Mouse (Mus musculus) intestine, embryonic 15.5 days (tissue): ENCODE measurements at regions not wholly inside any gene's neighbourhood (a gene's known extent, or its start where the extent isn't known, plus 50 kb on each side); places are given as distances from the start of the nearest gene placed in this dataset.
A peak's percentile ranks its signal among the peaks of the same experiment; 100 is the strongest.

Source experiments
- ATAC-seq: fragments of 200-750 bp; cut with Nextera tagmentation; 2 replicates; pipeline ENCODE4 v1.8.0; 2017; ENCODE audit warnings: moderate TSS enrichment, moderate library complexity
- H3K27ac ChIP-seq: fragments of 300-500 bp; sonication (generic); 2 replicates; pipeline ENCODE4 v1.5.1; 2015; ENCODE audit warnings: mild to moderate bottlenecking, inconsistent platforms
- H3K27me3 ChIP-seq: fragments of 300-500 bp; sonication (generic); replicated peaks from 2 replicates; pipeline ENCODE4 v1.6.1; 2015; ENCODE audit warnings: inconsistent platforms
- H3K36me3 ChIP-seq: fragments of 300-500 bp; sonication (generic); 2 replicates; pipeline ENCODE4 v1.6.1; 2015; ENCODE audit warnings: inconsistent platforms
- H3K4me1 ChIP-seq: fragments of 300-500 bp; sonication (generic); replicated peaks from 2 replicates; pipeline ENCODE4 v1.6.1; 2015; ENCODE audit warnings: inconsistent platforms
- H3K4me2 ChIP-seq: fragments of 300-500 bp; sonication (generic); replicated peaks from 2 replicates; pipeline ENCODE4 v1.6.1; 2015; ENCODE audit warnings: mild to moderate bottlenecking, inconsistent platforms
- H3K4me3 ChIP-seq: fragments of 300-500 bp; sonication (generic); replicated peaks from 2 replicates; pipeline ENCODE4 v1.5.1; 2015; ENCODE audit warnings: inconsistent platforms
- H3K9ac ChIP-seq: fragments of 300-500 bp; sonication (generic); 2 replicates; pipeline ENCODE4 v1.6.1; 2015; ENCODE audit warnings: inconsistent platforms
- H3K9me3 ChIP-seq: fragments of 300-500 bp; sonication (generic); 2 replicates; pipeline ENCODE4 v1.6.1; 2016; ENCODE audit warnings: inconsistent platforms
- WGBS: fragments of 180-500 bp; shearing (Covaris S2); methylation state at CpG from one replicate; pipeline ENCODE4 v1.1.7; 2015; 5-methylcytosine and 5-hydroxymethylcytosine counted together

DNA sequence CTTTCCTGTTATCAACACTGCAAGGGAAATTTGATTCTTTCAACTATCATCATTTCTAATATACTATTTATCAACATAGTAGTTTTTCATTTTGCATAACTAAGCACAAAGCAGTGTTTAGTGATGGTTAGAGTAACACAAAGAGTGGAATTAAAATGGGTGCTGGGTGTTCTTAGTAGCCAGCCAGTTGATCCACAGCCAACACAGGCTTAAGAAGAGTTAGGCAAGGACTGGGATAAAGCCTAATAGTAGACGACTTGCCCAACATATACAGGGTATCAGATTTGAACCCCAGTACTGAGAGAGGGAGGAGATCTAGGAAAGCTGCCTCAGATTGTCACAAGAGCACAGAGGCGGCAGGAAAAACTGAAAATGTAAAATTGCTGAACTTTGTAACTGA is 160.2 kb upstream of the Gm765 start:
- ATAC-seq = no peak

DNA sequence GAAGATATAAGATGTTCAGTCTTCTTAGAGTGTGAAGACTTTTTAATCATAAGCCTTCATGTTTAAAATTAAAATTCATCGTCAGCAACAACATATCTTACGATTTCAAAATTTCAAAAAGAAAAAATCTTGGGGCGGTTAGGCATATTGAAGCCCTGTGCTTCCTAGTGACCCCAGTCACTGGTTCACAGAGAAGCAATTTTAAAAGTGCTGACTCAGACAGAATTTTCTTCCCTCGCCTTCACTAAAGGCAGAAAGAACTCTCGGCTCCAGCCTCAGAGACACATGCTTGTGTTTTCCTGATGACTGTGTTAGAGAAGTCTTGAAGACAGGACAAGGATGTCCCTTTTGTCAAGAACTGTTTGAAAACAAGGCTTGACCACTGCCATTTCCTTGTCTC is 157.2 kb upstream of the Gm765 start:
- Histone ChIP-seq H3K9ac (no peak overlapping the region), H3K4me2 (no peak overlapping the region), H3K4me3 (no peak overlapping the region), H3K27me3 (no peaks in the 10 kb centered on the region), H3K9me3 (no peaks in the 10 kb centered on the region), H3K4me1 (no peaks in the 10 kb centered on the region), H3K36me3 (no peaks in the 10 kb centered on the region), H3K27ac (no peak overlapping the region)
- 78% methylated on average over 5 of the region's 5 CpGs for WGBS
- no peak for ATAC-seq

More for the DNA sequence above, 160.2 kb upstream of the Gm765 start:
- no peaks in the 10 kb centered on the region for H3K9me3 ChIP-seq
- no peaks in the 10 kb centered on the region for H3K4me1 ChIP-seq
- H3K4me3 ChIP-seq = no peak overlapping the region
- no peaks in the 10 kb centered on the region for H3K36me3 ChIP-seq
- WGBS = 76% methylated on average over 2 of the region's 2 CpGs
- no peaks in the 10 kb centered on the region for H3K27me3 ChIP-seq
- no peak overlapping the region for H3K9ac ChIP-seq
- no peak overlapping the region for H3K27ac ChIP-seq
- H3K4me2 ChIP-seq = no peak overlapping the region

GRCm38 (mm10) chr6:98486626-98487025 is 144.1 kb upstream of the Gm765 start:
- Histone ChIP-seq H3K36me3 (no peaks in the 10 kb centered on the region), H3K4me1 (no peaks in the 10 kb centered on the region), H3K9ac (no peak overlapping the region), H3K27ac (no peak overlapping the region), H3K27me3 (no peaks in the 10 kb centered on the region), H3K4me3 (no peak overlapping the region), H3K4me2 (no peak overlapping the region), H3K9me3 (no peaks in the 10 kb centered on the region)
- ATAC-seq = no peak
- 89% methylated on average over 3 of the region's 3 CpGs for WGBS

DNA sequence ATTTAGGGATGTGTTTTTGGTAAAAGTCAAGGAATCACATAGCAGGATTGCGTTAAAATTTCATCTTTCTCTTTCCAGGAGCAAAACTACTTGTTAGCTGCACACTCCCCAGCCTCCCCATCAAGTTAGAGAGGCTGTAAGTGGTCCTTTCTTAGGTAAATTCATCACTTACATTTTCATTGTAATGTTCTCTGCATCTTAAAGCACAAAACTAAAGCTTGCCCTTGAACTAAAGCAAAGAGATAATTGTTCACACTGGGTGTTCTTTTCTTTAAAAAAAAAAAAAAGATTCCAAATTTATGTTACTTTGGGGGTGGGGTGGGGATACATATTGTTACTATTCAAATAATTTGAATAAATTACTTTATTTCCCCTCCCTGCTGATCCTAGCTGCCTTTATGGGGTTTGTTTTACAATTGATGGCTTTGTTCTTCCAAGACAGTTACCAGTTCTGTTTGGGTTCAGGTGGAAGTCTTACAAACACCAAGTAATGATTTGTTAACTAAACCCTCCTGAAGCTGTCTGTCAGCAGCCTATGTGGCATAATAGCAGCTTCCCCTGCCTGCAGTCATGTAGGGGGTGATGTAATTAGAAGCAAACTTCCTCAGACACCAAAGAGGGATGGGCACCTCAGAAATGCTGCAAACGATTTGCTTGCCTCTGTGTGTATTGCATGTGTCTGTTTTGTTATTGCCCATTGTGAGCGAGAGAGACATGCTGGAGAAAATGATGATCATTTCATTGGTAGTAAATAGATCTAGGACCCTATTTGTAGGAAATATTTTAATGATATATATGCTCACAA is 141.0 kb upstream of the Gm765 start:
- Histone ChIP-seq H3K4me2 (no peak overlapping the region), H3K36me3 (no peaks in the 10 kb centered on the region), H3K9me3 (no peaks in the 10 kb centered on the region), H3K4me3 (no peak overlapping the region), H3K27ac (no peak overlapping the region), H3K4me1 (no peaks in the 10 kb centered on the region), H3K27me3 (no peaks in the 10 kb centered on the region), H3K9ac (no peak overlapping the region)
- WGBS = 48% methylated on average over 3 of the region's 3 CpGs
- no peak for ATAC-seq

DNA sequence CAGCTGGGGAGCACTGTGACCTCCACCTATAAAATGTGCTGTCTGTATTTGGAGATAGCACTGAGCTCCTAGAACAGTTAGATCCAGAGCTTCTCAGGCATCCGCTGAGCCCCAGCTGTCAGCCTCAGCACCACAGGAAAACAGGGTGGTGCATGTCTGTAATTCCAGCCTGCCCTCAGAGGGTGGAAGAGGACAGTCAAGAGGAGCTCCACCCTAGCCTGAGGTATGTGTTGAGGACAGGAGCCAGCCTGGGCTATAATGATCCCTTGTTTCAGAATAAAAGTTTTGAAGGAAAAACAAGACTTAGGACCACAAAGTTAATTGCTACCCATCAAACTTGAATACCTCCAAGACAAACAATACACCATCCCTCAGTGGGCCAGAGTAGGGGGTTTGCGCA is 139.8 kb upstream of the Gm765 start:
- Histone ChIP-seq H3K4me2 (no peak overlapping the region), H3K9ac (no peak overlapping the region), H3K36me3 (no peaks in the 10 kb centered on the region), H3K9me3 (no peaks in the 10 kb centered on the region), H3K27me3 (no peaks in the 10 kb centered on the region), H3K4me1 (no peaks in the 10 kb centered on the region), H3K4me3 (no peak overlapping the region), H3K27ac (no peak overlapping the region)
- 71% methylated on average over 2 of the region's 2 CpGs for WGBS
- no peak for ATAC-seq

- ATAC-seq = no peak
- no peaks in the 10 kb centered on the region for H3K36me3 ChIP-seq
- H3K27me3 ChIP-seq = no peaks in the 10 kb centered on the region
- H3K9me3 ChIP-seq = no peaks in the 10 kb centered on the region
- H3K27ac ChIP-seq = no peak overlapping the region
- H3K4me1 ChIP-seq = no peaks in the 10 kb centered on the region
- no peak overlapping the region for H3K4me3 ChIP-seq
- H3K9ac ChIP-seq = no peak overlapping the region
- H3K4me2 ChIP-seq = no peak overlapping the region
Observed at GRCm38 (mm10) chr6:98467563-98467962, 125.0 kb upstream of the Gm765 start.

- H3K4me1 ChIP-seq = no peaks in the 10 kb centered on the region
- 46% methylated on average over 7 of the region's 7 CpGs for WGBS
- no peak overlapping the region for H3K27ac ChIP-seq
- H3K4me2 ChIP-seq = no peak overlapping the region
- no peaks in the 10 kb centered on the region for H3K36me3 ChIP-seq
- H3K4me3 ChIP-seq = no peak overlapping the region
- H3K9ac ChIP-seq = no peak overlapping the region
- ATAC-seq = no peak
- no peaks in the 10 kb centered on the region for H3K9me3 ChIP-seq
- no peaks in the 10 kb centered on the region for H3K27me3 ChIP-seq
Observed at GRCm38 (mm10) chr6:98452277-98452676, 109.7 kb upstream of the Gm765 start.

- no peak for ATAC-seq
- peak overlapping the region; percentile 9; the same call in 1 of the 2 replicates for H3K4me2 ChIP-seq
Observed at GRCm38 (mm10) chr6:98435676-98436075, 93.1 kb upstream of the Gm765 start.

GRCm38 (mm10) chr6:98433286-98433685 is 90.7 kb upstream of the Gm765 start:
- no peak for ATAC-seq
- no peak overlapping the region for H3K9ac ChIP-seq
- no peaks in the 10 kb centered on the region for H3K9me3 ChIP-seq
- H3K4me2 ChIP-seq = no peak overlapping the region
- no peaks in the 10 kb centered on the region for H3K36me3 ChIP-seq
- H3K27ac ChIP-seq = no peak overlapping the region
- WGBS = 47% methylated on average over 6 of the region's 6 CpGs
- H3K4me1 ChIP-seq = no peaks in the 10 kb centered on the region
- no peaks in the 10 kb centered on the region for H3K27me3 ChIP-seq
- no peak overlapping the region for H3K4me3 ChIP-seq

More at GRCm38 (mm10) chr6:98435676-98436075, 93.1 kb upstream of the Gm765 start:
- no peak overlapping the region for H3K9ac ChIP-seq
- 27% methylated on average over 6 of the region's 6 CpGs for WGBS
- H3K36me3 ChIP-seq = no peaks in the 10 kb centered on the region
- no peak overlapping the region for H3K27ac ChIP-seq
- H3K4me1 ChIP-seq = no peaks in the 10 kb centered on the region
- H3K4me3 ChIP-seq = no peak overlapping the region
- no peaks in the 10 kb centered on the region for H3K9me3 ChIP-seq
- H3K27me3 ChIP-seq = no peaks in the 10 kb centered on the region

GRCm38 (mm10) chr6:98429120-98429519 is 86.6 kb upstream of the Gm765 start:
- no peaks in the 10 kb centered on the region for H3K27me3 ChIP-seq
- H3K36me3 ChIP-seq = no peaks in the 10 kb centered on the region
- no peak for ATAC-seq
- no peaks in the 10 kb centered on the region for H3K4me1 ChIP-seq
- no peak overlapping the region for H3K27ac ChIP-seq
- H3K9me3 ChIP-seq = no peaks in the 10 kb centered on the region
- H3K4me2 ChIP-seq = no peak overlapping the region
- H3K4me3 ChIP-seq = no peak overlapping the region
- WGBS = 54% methylated on average over 5 of the region's 5 CpGs
- H3K9ac ChIP-seq = no peak overlapping the region

GRCm38 (mm10) chr6:98402605-98403004 is 60.1 kb upstream of the Gm765 start:
- H3K4me3 ChIP-seq = no peak overlapping the region
- no peaks in the 10 kb centered on the region for H3K27me3 ChIP-seq
- ATAC-seq = no peak
- WGBS = 76% methylated on average over 1 of the region's 1 CpGs
- H3K9me3 ChIP-seq = no peaks in the 10 kb centered on the region
- no peaks in the 10 kb centered on the region for H3K4me1 ChIP-seq
- no peak overlapping the region for H3K27ac ChIP-seq
- H3K4me2 ChIP-seq = no peak overlapping the region
- H3K9ac ChIP-seq = no peak overlapping the region
- no peaks in the 10 kb centered on the region for H3K36me3 ChIP-seq

DNA sequence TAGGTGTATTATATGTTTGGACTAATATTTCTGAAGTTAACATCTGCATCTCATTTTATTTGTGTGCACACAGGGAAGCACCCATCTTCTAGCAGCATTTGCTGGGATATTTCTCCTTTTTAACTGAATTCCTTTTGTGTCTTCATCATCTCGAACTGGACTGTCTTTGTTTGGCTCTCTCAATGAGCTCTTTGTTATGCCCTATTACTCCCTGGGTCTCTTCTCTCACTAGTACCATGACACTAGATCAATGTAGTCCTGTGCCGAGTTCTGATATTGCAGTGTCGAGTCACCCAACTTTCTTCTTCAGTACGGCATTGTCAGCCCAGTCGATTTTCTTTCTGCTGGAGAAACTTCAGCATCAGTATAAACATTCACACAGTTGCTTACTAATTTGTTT is 52.0 kb upstream of the Gm765 start:
- Histone ChIP-seq H3K9ac (no peak overlapping the region), H3K36me3 (no peaks in the 10 kb centered on the region), H3K4me3 (no peak overlapping the region), H3K4me2 (no peak overlapping the region), H3K27me3 (no peaks in the 10 kb centered on the region), H3K27ac (no peak overlapping the region), H3K9me3 (no peaks in the 10 kb centered on the region), H3K4me1 (no peaks in the 10 kb centered on the region)
- no peak for ATAC-seq
- WGBS = 70% methylated on average over 5 of the region's 5 CpGs
